Mouse (Mus musculus) A20 (cell line): ENCODE data around the gene Il1rn.
A peak's percentile ranks its signal among the peaks of the same experiment; 100 is the strongest.

Experiments used
- DNase-seq: peaks from one replicate; pipeline ENCODE4 v3.0.0-alpha.2; 2011; ENCODE audit warnings: low read depth, low spot score

The Il1rn gene

GRCm38 (mm10) chr2:24382456-24383230 lies 46.0 kb downstream of the Il1rn start:
- DNase-seq: peak; percentile 18

- peak; percentile 52 for DNase-seq
These were observed 47.0 kb downstream of the Il1rn start for GRCm38 (mm10) chr2:24383636-24384035.

GRCm38 (mm10) chr2:24384393-24384792 lies 47.7 kb downstream of the Il1rn start:
- no peak for DNase-seq

GRCm38 (mm10) chr2:24385111-24385961 lies 48.7 kb downstream of the Il1rn start:
- DNase-seq: peak; percentile 93

- peak; percentile 88 for DNase-seq
These were observed 49.7 kb downstream of the Il1rn start for GRCm38 (mm10) chr2:24386158-24386963.

- peak; percentile 53 for DNase-seq
These were observed 50.3 kb downstream of the Il1rn start for GRCm38 (mm10) chr2:24386964-24387320.

GRCm38 (mm10) chr2:24387361-24388283 lies 51.0 kb downstream of the Il1rn start:
- DNase-seq: peak; percentile 49

GRCm38 (mm10) chr2:24393251-24393650 lies 56.6 kb downstream of the Il1rn start:
- DNase-seq: no peak

GRCm38 (mm10) chr2:24397115-24397514 lies 60.5 kb downstream of the Il1rn start:
- DNase-seq: no peak

- DNase-seq: no peak
These were observed 64.1 kb downstream of the Il1rn start for GRCm38 (mm10) chr2:24400711-24401110.
